Mouse (Mus musculus) testis, adult 2 months (tissue): ENCODE results near the gene Il6ra. TPM values are rescaled to one million over a fixed set of nuclear protein-coding genes. Genes with fewer than 3 reads are reported as not detected.

Source experiments
- H3K27ac ChIP-seq: fragments of 200-500 bp; 2 replicates; pipeline ENCODE4 v1.5.1; 2012; ENCODE audit warnings: low read depth, low read length; ENCODE audit not compliant: control insufficient read depth, insufficient read depth
- H3K27me3 ChIP-seq: fragments of 200-500 bp; 2 replicates; pipeline ENCODE4 v1.6.1; 2012; ENCODE audit warnings: mild to moderate bottlenecking, low read length, moderate library complexity; ENCODE audit not compliant: control insufficient read depth, insufficient read depth
- H3K36me3 ChIP-seq: fragments of 200-500 bp; 2 replicates; pipeline ENCODE4 v1.6.1; 2012; ENCODE audit warnings: mild to moderate bottlenecking, low read length; ENCODE audit not compliant: control insufficient read depth, insufficient read depth
- H3K4me1 ChIP-seq: fragments of 200-500 bp; 2 replicates; pipeline ENCODE4 v1.6.1; 2012; ENCODE audit warnings: low read length; ENCODE audit not compliant: control insufficient read depth, insufficient read depth
- H3K4me3 ChIP-seq: fragments of 200-500 bp; 2 replicates; pipeline ENCODE4 v1.5.1; 2012; ENCODE audit warnings: low read depth, mild to moderate bottlenecking, low read length, moderate library complexity, mixed read lengths; ENCODE audit not compliant: control insufficient read depth
- CTCF ChIP-seq: fragments of 200-500 bp; IDR thresholded peaks from 2 replicates; pipeline ENCODE4 v1.5.1; 2012; ENCODE audit warnings: low read depth, mild to moderate bottlenecking, inconsistent platforms, low read length, moderate library complexity; ENCODE audit not compliant: control insufficient read depth, insufficient read depth, insufficient replicate concordance
- POLR2A ChIP-seq: fragments of 200-500 bp; IDR thresholded peaks from 2 replicates; pipeline ENCODE4 v1.6.1; 2012; ENCODE audit warnings: low read depth, mild to moderate bottlenecking, inconsistent platforms, low read length, moderate library complexity; ENCODE audit not compliant: control insufficient read depth
- polyA plus RNA-seq: library from polyadenylated mRNA; depleted of rRNA; stranded (reverse); fragments of >200 nt; gene quantifications from 2 replicates; pipeline ENCODE4 v1.2.3, GENCODE M21; 2012

Gene Il6ra
- polyA plus RNA-seq, 1 experiment, result 1.1 TPM

GRCm38 (mm10) chr3:89847596-89847995 is 65.4 kb downstream of the Il6ra start:
- H3K4me3 ChIP-seq, result no peak overlapping the region

GRCm38 (mm10) chr3:89847126-89847525 is 65.9 kb downstream of the Il6ra start:
- Histone ChIP-seq H3K27ac (no peak overlapping the region), H3K4me1 (peaks cover 3% of the 10 kb centered on the region)

More at GRCm38 (mm10) chr3:89847596-89847995, 65.4 kb downstream of the Il6ra start:
- Histone ChIP-seq H3K36me3 (no peaks in the 10 kb centered on the region), H3K4me1 (peaks cover 3% of the 10 kb centered on the region), H3K27me3 (no peaks in the 10 kb centered on the region), H3K27ac (no peak overlapping the region)
- no peak for TF ChIP-seq POLR2A
- TF ChIP-seq CTCF, result no peak

GRCm38 (mm10) chr3:89845814-89846213 is 67.2 kb downstream of the Il6ra start:
- TF ChIP-seq POLR2A (no peak), CTCF (no peak)
- H3K4me1 ChIP-seq, result peaks cover 3% of the 10 kb centered on the region
- no peaks in the 10 kb centered on the region for H3K36me3 ChIP-seq
- H3K4me3 ChIP-seq, result no peak overlapping the region
- H3K27me3 ChIP-seq, result no peaks in the 10 kb centered on the region
- no peak overlapping the region for H3K27ac ChIP-seq

More at GRCm38 (mm10) chr3:89847126-89847525, 65.9 kb downstream of the Il6ra start:
- Histone ChIP-seq H3K27me3 (no peaks in the 10 kb centered on the region), H3K4me3 (no peak overlapping the region), H3K36me3 (no peaks in the 10 kb centered on the region)
- TF ChIP-seq POLR2A (no peak), CTCF (no peak)

GRCm38 (mm10) chr3:89843148-89843547 is 69.8 kb downstream of the Il6ra start:
- Histone ChIP-seq H3K4me1 (peaks cover 3% of the 10 kb centered on the region), H3K36me3 (no peaks in the 10 kb centered on the region), H3K27ac (no peak overlapping the region), H3K4me3 (no peak overlapping the region), H3K27me3 (no peaks in the 10 kb centered on the region)
- TF ChIP-seq POLR2A, result no peak
- TF ChIP-seq CTCF, result no peak

- TF ChIP-seq POLR2A, result no peak
- TF ChIP-seq CTCF, result peak; percentile 82; the same call in 1 of the 2 replicates
- Histone ChIP-seq H3K36me3 (no peaks in the 10 kb centered on the region), H3K4me3 (no peak overlapping the region), H3K27me3 (no peaks in the 10 kb centered on the region), H3K27ac (no peak overlapping the region), H3K4me1 (peaks cover 3% of the 10 kb centered on the region)
Measured at GRCm38 (mm10) chr3:89842258-89842657, 70.7 kb downstream of the Il6ra start.

- no peak overlapping the region for H3K27ac ChIP-seq
- no peak overlapping the region for H3K4me3 ChIP-seq
- no peaks in the 10 kb centered on the region for H3K27me3 ChIP-seq
Measured at GRCm38 (mm10) chr3:89835362-89835761, 77.6 kb downstream of the Il6ra start.

GRCm38 (mm10) chr3:89830815-89831591 is 82.0 kb downstream of the Il6ra start, which contains the start of gene She:
She (plus strand) TSS chr3:89831370.
- H3K27ac ChIP-seq, result no peak within 1 kb of the TSS
- TF ChIP-seq POLR2A (no peak), CTCF (no peak)
- H3K36me3 ChIP-seq, result no peaks in the 10 kb centered on the region
- H3K4me3 ChIP-seq, result peak within 1 kb of the TSS; percentile 47
- no peaks in the 10 kb centered on the region for H3K27me3 ChIP-seq
- H3K4me1 ChIP-seq, result peaks cover 10% of the 10 kb centered on the region

More at GRCm38 (mm10) chr3:89835362-89835761, 77.6 kb downstream of the Il6ra start:
- no peaks in the 10 kb centered on the region for H3K36me3 ChIP-seq
- H3K4me1 ChIP-seq, result peaks cover 8% of the 10 kb centered on the region
- TF ChIP-seq CTCF (no peak), POLR2A (no peak)
